Mouse (Mus musculus): ENCODE results near the gene Lrrc23.

- TF ChIP-seq POLR2A (IDR thresholded peaks at IDR 0.05; ENCODE audit: low read depth, low read length) (no peak), CTCF (IDR thresholded peaks at IDR 0.05; ENCODE audit: borderline replicate concordance, insufficient read depth, low read length) (no peak)
Measured at GRCm38 (mm10) chr6:124770013-124770412, 9.5 kb downstream of the Lrrc23 start.

All from embryonic fibroblast, embryonic 13.5 days (primary cell).